In genomic region chr1:127937277-127937676, GRCm38 (mm10) we compare ENCODE assay signal across 18 mouse cellular contexts.
A peak's percentile ranks its signal among the peaks of the same experiment; 100 is the strongest.
DNase-seq lines count a peak whose midpoint lies in the region; ATAC-seq and TF ChIP-seq lines count a peak whose summit lies in the region.
"Had no signal": no experiment of that assay in that cellular context is flagged by ENCODE, and none has a peak within 500 bp of the region (broad histone marks: within the 10 kb centered on the region; RNA-seq: fewer than 3 reads in every experiment).

No protein-coding gene starts in this region.

- no peak; the same call in none of the 2 replicates for TF ChIP-seq CTCF in left cerebral cortex, adult 2 months (IDR thresholded peaks at IDR 0.05)
- TF ChIP-seq CTCF in brain, embryonic 14.5 days (IDR thresholded peaks at IDR 0.05; ENCODE audit: borderline replicate concordance, extremely low read depth, insufficient read depth, insufficient read length): peak; percentile 18; the same call in 1 of the 2 replicates
- no peak for TF ChIP-seq CTCF in liver, postnatal 0 days (IDR thresholded peaks at IDR 0.05; ENCODE audit: low read depth)

- peak; percentile 31 to 40 for DNase-seq in heart, adult 18-20 months
- DNase-seq in left cerebral cortex, adult 2 months (ENCODE audit: extremely low spot score in 1 of 2, low spot score in 2 of 2): no peak
- no peak for DNase-seq in left cerebral cortex, adult 11 months (ENCODE audit: low spot score)
- peak; percentile 23 for DNase-seq in brain, embryonic 14.5 days (ENCODE audit: low read depth)
- DNase-seq in gastrocnemius, postnatal 14 days: peak; percentile 44
- DNase-seq in embryonic facial prominence, embryonic 10.5 days (ENCODE audit: low spot score): no peak
- DNase-seq in liver, postnatal 0 days: no peak
- DNase-seq: cerebellum, adult 2 months; kidney, adult 18-20 months; kidney, postnatal 4 days; layer of hippocampus, postnatal 36 days; lung, postnatal 4 days; thymus, postnatal 36 days had no signal

- peaks cover 35% of the 10 kb centered on the region for H3K36me3 ChIP-seq in heart, embryonic 11.5 days (ENCODE audit: control insufficient read depth, insufficient read depth, low read length)
- peaks cover 95% of the 10 kb centered on the region for H3K36me3 ChIP-seq in embryonic facial prominence, embryonic 10.5 days (replicated peaks)
- H3K36me3 ChIP-seq in liver, postnatal 0 days (replicated peaks; ENCODE audit: insufficient read depth, low read length): peaks cover 64% of the 10 kb centered on the region

- H3K9ac ChIP-seq in heart, embryonic 11.5 days (ENCODE audit: low read depth, low read length): no peak overlapping the region
- H3K9ac ChIP-seq in liver, postnatal 0 days (replicated peaks): no peak overlapping the region
- H3K9ac ChIP-seq: hindbrain, embryonic 14.5 days; limb, embryonic 12.5 days; liver, embryonic 14.5 days; midbrain, embryonic 13.5 days had no signal

- H3K27me3 ChIP-seq in heart, embryonic 11.5 days (ENCODE audit: control insufficient read depth, insufficient read depth, low read length): no peaks in the 10 kb centered on the region
- H3K27me3 ChIP-seq in embryonic facial prominence, embryonic 10.5 days (replicated peaks; ENCODE audit: low read depth, poor library complexity, severe bottlenecking): no peaks in the 10 kb centered on the region
- H3K27me3 ChIP-seq in liver, postnatal 0 days (ENCODE audit: insufficient read depth, low read length): no peaks in the 10 kb centered on the region
- H3K27me3 ChIP-seq: limb, embryonic 12.5 days; midbrain, embryonic 13.5 days had no signal

- intact Hi-C loops in left cerebral cortex, adult 2 months (cut with DNase I): loop anchor here (2.0 to 5.0 kb wide), 2 partner anchors 94 to 205 kb away; no protein-coding TSS in a partner anchor
- intact Hi-C loops in gastrocnemius, postnatal 14 days (cut with DNase I; ENCODE audit: low total_unique reads): no loop called here

- no peak overlapping the region for H3K27ac ChIP-seq in heart, embryonic 11.5 days (ENCODE audit: low read depth, low read length)
- peak overlapping the region; percentile 76 for H3K27ac ChIP-seq in left cerebral cortex, adult 2 months
- no peak overlapping the region for H3K27ac ChIP-seq in embryonic facial prominence, embryonic 10.5 days (replicated peaks)
- no peak overlapping the region for H3K27ac ChIP-seq in liver, postnatal 0 days (ENCODE audit: low read depth)
- H3K27ac ChIP-seq: hindbrain, embryonic 14.5 days; limb, embryonic 12.5 days; liver, embryonic 14.5 days; midbrain, embryonic 13.5 days had no signal

- WGBS in heart, embryonic 11.5 days (ENCODE audit: insufficient replicate concordance): 80% methylated on average over 8 of the region's 8 CpGs
- 82% methylated on average over 8 of the region's 8 CpGs for WGBS in embryonic facial prominence, embryonic 10.5 days
- WGBS in liver, postnatal 0 days (ENCODE audit: insufficient replicate concordance): 77% methylated on average over 8 of the region's 8 CpGs

- peaks cover 3% of the 10 kb centered on the region for H3K9me3 ChIP-seq in heart, embryonic 11.5 days (replicated peaks; ENCODE audit: control insufficient read depth, low read length)
- peaks cover 5% of the 10 kb centered on the region; the same call in 1 of the 2 replicates for H3K9me3 ChIP-seq in embryonic facial prominence, embryonic 10.5 days
- peaks cover 2% of the 10 kb centered on the region for H3K9me3 ChIP-seq in liver, postnatal 0 days (ENCODE audit: low read length)
- H3K9me3 ChIP-seq: limb, embryonic 12.5 days; midbrain, embryonic 13.5 days had no signal

- H3K4me3 ChIP-seq in heart, embryonic 11.5 days (ENCODE audit: low read depth, low read length): no peak overlapping the region
- no peak overlapping the region for H3K4me3 ChIP-seq in left cerebral cortex, adult 2 months
- H3K4me3 ChIP-seq in embryonic facial prominence, embryonic 10.5 days: no peak overlapping the region
- no peak overlapping the region for H3K4me3 ChIP-seq in liver, postnatal 0 days (ENCODE audit: low read depth, low read length)
- H3K4me3 ChIP-seq: limb, embryonic 12.5 days; midbrain, embryonic 13.5 days had no signal

- no peaks in the 10 kb centered on the region for H3K4me1 ChIP-seq in heart, embryonic 11.5 days (ENCODE audit: control insufficient read depth, insufficient read depth, low read length)
- no peaks in the 10 kb centered on the region for H3K4me1 ChIP-seq in embryonic facial prominence, embryonic 10.5 days
- H3K4me1 ChIP-seq in liver, postnatal 0 days (ENCODE audit: insufficient read depth): peaks cover 3% of the 10 kb centered on the region; the same call in 1 of the 2 replicates
- H3K4me1 ChIP-seq: limb, embryonic 12.5 days; midbrain, embryonic 13.5 days had no signal

- ATAC-seq in heart, embryonic 11.5 days (replicated peaks; ENCODE audit: insufficient number of reproducible peaks, low FRiP score, low TSS enrichment): no peak
- no peak for ATAC-seq in liver, postnatal 0 days
- ATAC-seq: midbrain, embryonic 13.5 days had no signal

- no peak overlapping the region for H3K4me2 ChIP-seq in heart, embryonic 11.5 days
- no peak overlapping the region for H3K4me2 ChIP-seq in liver, postnatal 0 days (ENCODE audit: low read depth, low read length)
- H3K4me2 ChIP-seq: hindbrain, embryonic 14.5 days; limb, embryonic 12.5 days; midbrain, embryonic 13.5 days had no signal

- no peak for TF ChIP-seq EP300 in liver, postnatal 0 days (IDR thresholded peaks at IDR 0.05; ENCODE audit: low read depth)

- TF ChIP-seq POLR2A in brain, embryonic 14.5 days (IDR thresholded peaks at IDR 0.05; ENCODE audit: borderline replicate concordance, extremely low read depth, insufficient read depth, insufficient read length, poor library complexity, severe bottlenecking): no peak

Comparison
In these comparisons a context has a peak if more than half of its experiments do, and no peak if none do; other contexts are left out.
1. DNase-seq: peak in heart, adult 18-20 months (2 of 2), brain, embryonic 14.5 days (single experiment) and gastrocnemius, postnatal 14 days (single experiment); none in left cerebral cortex, adult 2 months (0 of 2), left cerebral cortex, adult 11 months (single experiment), embryonic facial prominence, embryonic 10.5 days (single experiment) and liver, postnatal 0 days (single experiment).